Mouse (Mus musculus) forebrain, embryonic 14.5 days (tissue): ENCODE measurements around the gene Ugdh. TPM values are rescaled to one million over a fixed set of nuclear protein-coding genes. Genes with fewer than 3 reads are reported as not detected.

ENCODE experiments used
- ATAC-seq: fragments of 200-750 bp; cut with Nextera tagmentation; 2 replicates; pipeline ENCODE4 v1.8.0; 2017; ENCODE audit warnings: mild to moderate bottlenecking, moderate library complexity
- DNase-seq: peaks from one replicate; pipeline ENCODE4 v3.0.0-alpha.2; 2015; ENCODE audit warnings: low spot score
- H3K27ac ChIP-seq: fragments of 300-500 bp; sonication (generic); 2 replicates; pipeline ENCODE4 v1.5.1; 2014; ENCODE audit warnings: low read depth, mild to moderate bottlenecking, control low read depth, low read length, moderate library complexity
- H3K27me3 ChIP-seq: fragments of 300-500 bp; sonication (generic); replicated peaks from 2 replicates; pipeline ENCODE4 v1.6.1; 2014; ENCODE audit warnings: low read length, control low read depth, mixed read lengths; ENCODE audit not compliant: control insufficient read depth, insufficient read depth
- H3K36me3 ChIP-seq: fragments of 300-500 bp; sonication (generic); 2 replicates; pipeline ENCODE4 v1.6.1; 2014; ENCODE audit warnings: low read length, control low read depth; ENCODE audit not compliant: control insufficient read depth, insufficient read depth
- H3K4me1 ChIP-seq: fragments of 300-500 bp; sonication (generic); 2 replicates; pipeline ENCODE4 v1.6.1; 2014; ENCODE audit warnings: antibody characterized with exemption, low read length, control low read depth; ENCODE audit not compliant: control insufficient read depth, insufficient read depth
- H3K4me2 ChIP-seq: fragments of 300-500 bp; sonication (generic); 2 replicates; pipeline ENCODE4 v1.6.1; 2014; ENCODE audit warnings: mild to moderate bottlenecking, control low read depth, low read length
- H3K4me3 ChIP-seq: fragments of 300-500 bp; sonication (generic); 2 replicates; pipeline ENCODE4 v1.5.1; 2014; ENCODE audit warnings: low read depth, low read length, control low read depth
- H3K9ac ChIP-seq: fragments of 300-500 bp; sonication (generic); 2 replicates; pipeline ENCODE4 v1.6.1; 2014; ENCODE audit warnings: mild to moderate bottlenecking, low read length, control low read depth, moderate library complexity
- H3K9me3 ChIP-seq: fragments of 300-500 bp; sonication (generic); replicated peaks from 2 replicates; pipeline ENCODE4 v1.6.1; 2016; ENCODE audit warnings: low read length, control low read depth, mixed read lengths; ENCODE audit not compliant: control insufficient read depth
- WGBS: fragments of 180-500 bp; shearing (Covaris S2); extraction: QIAGEN DNeasy Blood & Tissue Kit; methylation state at CpG from one replicate; pipeline ENCODE4 v1.1.7; 2014; 5-methylcytosine and 5-hydroxymethylcytosine counted together
- polyA plus RNA-seq: library from polyadenylated mRNA; unstranded; fragments of >200 nt; fragmentation: Nextera tagmentation; extraction: Ambion mirVana; gene quantifications from 2 replicates; pipeline ENCODE4 v1.2.1, GENCODE M21; 2014

The Ugdh gene
- polyA plus RNA-seq, 1 experiment from 2014 or later: 51.1 TPM

DNA sequence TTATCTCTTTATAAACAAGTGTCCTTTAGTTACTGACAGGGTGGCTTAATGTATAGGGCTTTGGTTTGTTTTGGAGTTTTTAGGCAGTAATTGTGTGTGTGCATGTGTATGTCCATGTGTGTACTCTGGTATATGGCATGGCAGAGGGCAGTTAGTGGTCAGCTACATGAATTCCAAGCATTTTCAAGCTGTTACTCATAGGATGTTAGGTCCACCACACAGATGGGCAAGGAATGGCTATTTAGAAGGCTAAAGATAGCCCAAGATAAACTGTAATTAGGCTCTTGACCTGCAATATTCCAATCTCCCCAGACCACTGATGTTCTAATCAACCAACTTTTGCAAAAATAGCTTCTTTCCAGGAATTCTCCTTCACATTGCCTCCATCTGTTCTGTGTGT, 2.3 kb upstream of the Ugdh start:
- H3K36me3 ChIP-seq: no peaks in the 10 kb centered on the region
- no peak overlapping the region for H3K4me3 ChIP-seq
- H3K9ac ChIP-seq: no peak overlapping the region
- no peak overlapping the region for H3K4me2 ChIP-seq
- no peak for DNase-seq
- no peaks in the 10 kb centered on the region for H3K27me3 ChIP-seq
- H3K4me1 ChIP-seq: peaks cover 4% of the 10 kb centered on the region
- no peak for ATAC-seq
- no peak overlapping the region for H3K27ac ChIP-seq
- no peaks in the 10 kb centered on the region for H3K9me3 ChIP-seq

DNA sequence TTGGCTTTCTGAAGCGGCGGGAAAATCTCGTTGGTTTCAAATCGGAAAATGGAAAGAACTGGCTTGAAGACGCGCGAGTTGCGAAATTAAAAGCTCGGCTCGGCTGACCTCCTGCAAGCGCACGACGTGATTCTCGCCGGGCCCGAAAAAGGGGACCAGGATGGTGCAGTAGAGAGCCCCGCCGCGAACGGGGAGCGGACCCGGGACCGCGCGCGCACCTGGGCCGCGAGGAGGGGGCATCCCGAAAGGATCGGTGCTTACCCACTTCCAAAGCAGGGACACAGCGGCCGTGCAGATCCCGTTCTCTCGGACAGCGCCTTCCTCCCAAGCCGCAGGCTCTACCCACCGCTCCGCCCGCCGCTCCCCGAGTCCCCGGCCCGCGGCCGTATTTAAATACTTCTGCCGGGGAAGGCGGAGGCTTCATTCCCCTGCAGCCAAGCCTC, 365 bp downstream of the Ugdh start:
- H3K27ac ChIP-seq: peak overlapping the region; percentile 70
- peak overlapping the region; percentile 63 for H3K4me2 ChIP-seq
- ATAC-seq: no peak; the same call in 1 of the 2 replicates
- H3K36me3 ChIP-seq: no peaks in the 10 kb centered on the region
- no peak for DNase-seq
- no peaks in the 10 kb centered on the region for H3K9me3 ChIP-seq
- under 1% methylated on average over 41 of the region's 47 CpGs for WGBS
- peak overlapping the region; percentile 72 for H3K4me3 ChIP-seq
- no peaks in the 10 kb centered on the region for H3K27me3 ChIP-seq
- peak overlapping the region; percentile 77 for H3K9ac ChIP-seq
- H3K4me1 ChIP-seq: peaks cover 4% of the 10 kb centered on the region

DNA sequence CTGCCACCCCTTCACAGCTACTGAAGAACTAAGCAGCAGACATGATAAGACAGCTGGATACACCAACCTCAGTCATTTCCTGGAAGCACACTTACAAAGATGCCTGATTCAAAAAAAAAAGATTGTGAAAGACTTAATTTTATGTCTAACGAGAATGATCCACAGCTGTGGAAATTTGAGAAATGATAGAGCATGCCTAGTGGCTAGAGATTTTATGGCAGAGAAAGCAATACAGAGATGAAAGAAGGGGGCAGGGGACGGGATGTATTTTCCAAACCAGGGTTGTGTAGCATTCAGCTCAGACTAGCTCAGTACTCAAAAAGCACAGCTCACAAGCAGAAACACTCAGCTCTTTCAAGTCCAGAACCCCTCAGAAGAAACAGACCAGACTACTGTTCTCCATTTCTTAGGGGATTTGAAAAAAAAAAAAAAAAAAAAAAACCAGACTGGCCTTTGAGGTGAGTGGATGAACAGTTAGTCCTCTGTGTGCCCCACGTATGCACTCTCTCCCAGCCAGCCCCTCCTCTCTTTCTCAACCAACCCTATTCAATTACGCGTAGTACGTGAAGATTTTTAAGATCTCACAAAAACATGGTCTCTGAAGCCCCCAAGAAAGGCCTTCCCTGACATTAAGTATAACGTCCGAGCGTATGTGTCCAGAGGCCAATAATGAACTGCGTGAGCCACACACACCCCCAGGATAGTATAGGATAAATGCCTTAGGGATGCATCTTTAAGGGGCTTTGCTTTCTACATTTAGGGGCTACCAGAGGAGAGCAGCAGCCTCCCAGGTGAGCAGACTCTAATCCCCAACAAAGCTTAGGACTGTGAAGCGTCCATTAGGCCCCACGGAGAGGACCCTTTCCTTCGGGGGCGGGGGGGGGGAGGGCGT, 1.0 kb downstream of the Ugdh start:
- ATAC-seq (peak; percentile 8; the same call in 1 of the 2 replicates), DNase-seq (peak; percentile 47)
- H3K36me3 ChIP-seq: no peaks in the 10 kb centered on the region
- H3K9ac ChIP-seq: peak overlapping the region; percentile 77
- peaks cover 4% of the 10 kb centered on the region for H3K4me1 ChIP-seq
- no peaks in the 10 kb centered on the region for H3K27me3 ChIP-seq
- peak overlapping the region; percentile 72 for H3K4me3 ChIP-seq
- H3K4me2 ChIP-seq: peak overlapping the region; percentile 63
- 3% methylated on average over 15 of the region's 15 CpGs for WGBS
- H3K27ac ChIP-seq: peak overlapping the region; percentile 70
- no peaks in the 10 kb centered on the region for H3K9me3 ChIP-seq

DNA sequence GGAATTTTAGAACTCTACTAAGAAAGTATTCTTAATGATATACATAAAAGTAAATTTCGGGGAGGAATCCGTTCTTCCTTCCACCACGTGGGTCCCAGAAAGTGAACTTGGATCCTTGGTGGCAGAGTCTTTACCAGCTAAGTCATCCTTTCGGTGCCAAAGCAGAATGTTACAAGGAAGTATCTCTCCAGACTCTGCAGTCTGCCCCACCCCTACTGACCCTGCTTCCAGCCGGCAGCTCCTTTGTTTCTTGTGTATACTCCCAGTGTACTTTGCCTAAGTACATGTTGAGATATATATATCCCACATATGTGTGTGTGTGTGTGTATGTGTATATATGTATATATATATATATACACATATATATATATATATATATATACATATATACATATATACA, 6.3 kb downstream of the Ugdh start:
- no peak for ATAC-seq
- Histone ChIP-seq H3K36me3 (peaks cover 28% of the 10 kb centered on the region), H3K4me3 (no peak overlapping the region), H3K4me2 (no peak overlapping the region), H3K4me1 (peaks cover 4% of the 10 kb centered on the region), H3K27ac (no peak overlapping the region), H3K9ac (no peak overlapping the region), H3K9me3 (no peaks in the 10 kb centered on the region), H3K27me3 (no peaks in the 10 kb centered on the region)
- 94% methylated on average over 5 of the region's 5 CpGs for WGBS
- no peak for DNase-seq

DNA sequence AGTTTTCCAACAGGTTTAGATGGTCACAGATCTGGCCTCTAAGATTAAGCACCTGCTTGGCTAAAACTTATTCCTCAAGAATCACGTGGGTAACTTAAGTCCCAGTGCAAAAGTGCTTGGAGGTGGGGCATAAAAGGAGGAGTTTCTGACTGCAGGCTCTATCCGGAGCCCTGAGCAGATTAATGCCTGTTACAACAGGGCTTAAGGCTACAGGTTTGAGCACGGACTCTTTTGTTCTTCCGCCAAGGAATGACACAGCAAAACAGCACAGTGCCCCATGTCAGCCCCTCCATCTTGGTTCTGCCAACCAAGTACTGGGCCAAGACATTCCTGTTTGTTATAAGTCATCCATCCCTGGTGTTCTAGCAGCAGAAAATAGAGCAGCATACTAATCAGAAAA, 7.4 kb downstream of the Ugdh start:
- no peak for DNase-seq
- Histone ChIP-seq H3K9me3 (no peaks in the 10 kb centered on the region), H3K9ac (no peak overlapping the region), H3K4me2 (no peak overlapping the region), H3K27ac (no peak overlapping the region), H3K36me3 (peaks cover 38% of the 10 kb centered on the region), H3K4me3 (no peak overlapping the region), H3K4me1 (no peaks in the 10 kb centered on the region), H3K27me3 (no peaks in the 10 kb centered on the region)
- no peak for ATAC-seq
- 27% methylated on average over 4 of the region's 4 CpGs for whole genome bisulfite sequencing

DNA sequence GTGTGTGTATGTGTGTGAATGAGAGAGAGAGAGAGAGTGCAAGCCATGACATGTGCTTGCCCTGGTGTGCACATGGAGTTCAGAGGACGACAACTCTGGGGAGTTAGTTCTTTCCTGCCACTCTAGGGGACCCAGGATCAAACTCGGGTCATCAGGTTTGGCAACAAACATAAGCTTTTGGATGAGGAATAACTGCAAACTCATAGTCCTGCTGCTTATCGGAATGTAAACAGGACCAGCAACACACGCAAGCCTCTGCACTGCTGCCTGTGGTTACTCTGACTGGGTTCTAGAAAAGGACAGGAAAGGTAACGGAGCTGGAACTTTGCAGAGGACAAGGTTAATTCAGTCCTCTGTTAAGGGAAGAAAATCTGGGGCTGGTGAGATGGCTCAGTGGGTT, 10.5 kb downstream of the Ugdh start:
- no peak overlapping the region for H3K4me2 ChIP-seq
- no peak overlapping the region for H3K4me3 ChIP-seq
- peaks cover 68% of the 10 kb centered on the region for H3K36me3 ChIP-seq
- ATAC-seq (no peak), DNase-seq (no peak)
- no peaks in the 10 kb centered on the region for H3K9me3 ChIP-seq
- no peaks in the 10 kb centered on the region for H3K27me3 ChIP-seq
- H3K27ac ChIP-seq: no peak overlapping the region
- WGBS: 91% methylated on average over 5 of the region's 5 CpGs
- H3K9ac ChIP-seq: no peak overlapping the region
- no peaks in the 10 kb centered on the region for H3K4me1 ChIP-seq

DNA sequence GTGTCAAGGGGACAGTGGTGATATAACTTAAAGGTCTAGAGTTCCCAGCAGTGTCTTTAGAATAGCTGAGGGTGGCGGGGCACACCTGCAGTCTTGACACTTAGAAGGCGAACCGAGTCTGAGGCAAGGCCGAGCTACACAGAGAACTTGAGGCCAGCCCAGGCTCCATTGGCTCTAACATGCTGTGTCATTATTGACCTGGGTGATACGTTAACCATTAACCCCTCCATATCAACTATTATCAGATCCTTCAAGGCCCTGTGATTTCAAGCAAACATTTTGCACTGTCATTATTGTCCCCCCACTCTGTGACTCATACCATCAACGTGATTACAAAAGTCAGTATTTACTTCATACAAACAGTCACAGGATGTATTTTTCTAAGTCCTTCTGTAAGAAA, 11.5 kb downstream of the Ugdh start:
- ATAC-seq (no peak), DNase-seq (no peak)
- Histone ChIP-seq H3K27me3 (no peaks in the 10 kb centered on the region), H3K4me2 (no peak overlapping the region), H3K27ac (no peak overlapping the region), H3K4me1 (no peaks in the 10 kb centered on the region), H3K36me3 (peaks cover 75% of the 10 kb centered on the region), H3K4me3 (no peak overlapping the region), H3K9me3 (no peaks in the 10 kb centered on the region), H3K9ac (no peak overlapping the region)
- 90% methylated on average over 6 of the region's 6 CpGs for WGBS

DNA sequence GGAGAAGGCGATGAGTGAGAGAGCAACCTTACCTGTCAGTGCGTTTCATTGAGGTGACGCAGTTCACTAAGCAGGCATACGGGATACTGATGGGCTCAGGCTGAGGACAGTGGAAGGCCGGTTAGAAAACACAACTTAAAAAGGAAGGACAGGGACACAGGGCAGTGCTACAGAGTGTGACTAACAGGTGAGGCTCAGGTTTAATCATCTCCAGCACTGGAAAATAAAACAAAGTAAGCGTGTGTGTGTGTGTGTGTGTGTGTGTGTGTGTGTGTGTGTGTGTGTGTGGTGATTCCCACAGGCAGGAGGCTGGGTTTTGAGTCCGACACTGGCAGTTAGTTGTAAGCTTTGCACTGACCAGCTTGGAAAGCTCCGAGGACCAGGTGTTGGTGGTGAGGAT, 12.9 kb downstream of the Ugdh start:
- DNase-seq: no peak
- no peak overlapping the region for H3K27ac ChIP-seq
- no peaks in the 10 kb centered on the region for H3K27me3 ChIP-seq
- no peak overlapping the region for H3K4me2 ChIP-seq
- H3K9me3 ChIP-seq: no peaks in the 10 kb centered on the region
- no peaks in the 10 kb centered on the region for H3K4me1 ChIP-seq
- peaks cover 80% of the 10 kb centered on the region for H3K36me3 ChIP-seq
- WGBS: 94% methylated on average over 8 of the region's 8 CpGs
- no peak for ATAC-seq
- no peak overlapping the region for H3K9ac ChIP-seq
- H3K4me3 ChIP-seq: no peak overlapping the region

DNA sequence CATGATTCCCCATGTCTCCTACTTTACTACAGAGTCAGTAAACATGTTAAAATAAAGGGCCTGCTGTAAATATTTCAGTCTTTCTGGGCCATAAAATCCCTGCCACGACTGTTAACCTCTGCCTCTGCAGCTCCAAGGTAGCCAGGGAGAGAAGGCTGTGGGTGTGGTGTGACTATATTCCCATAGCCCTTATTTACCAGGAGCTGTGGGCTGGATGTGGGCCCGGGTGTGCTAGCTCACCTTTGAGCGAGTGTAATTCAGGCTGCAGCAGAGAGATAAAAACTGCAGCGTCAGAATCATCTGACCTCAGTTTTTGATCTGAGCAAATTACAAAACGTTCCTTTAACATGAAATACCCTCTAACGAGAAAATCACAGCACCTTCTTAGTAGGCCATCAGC, 14.9 kb downstream of the Ugdh start:
- 71% methylated on average over 6 of the region's 6 CpGs for WGBS

More for the DNA sequence above, 14.9 kb downstream of the Ugdh start:
- H3K4me1 ChIP-seq: no peaks in the 10 kb centered on the region
- no peak overlapping the region for H3K27ac ChIP-seq
- no peaks in the 10 kb centered on the region for H3K27me3 ChIP-seq
- peaks cover 78% of the 10 kb centered on the region for H3K36me3 ChIP-seq
- ATAC-seq (no peak), DNase-seq (no peak)
- H3K4me3 ChIP-seq: no peak overlapping the region
- H3K9ac ChIP-seq: no peak overlapping the region
- H3K4me2 ChIP-seq: no peak overlapping the region
- no peaks in the 10 kb centered on the region for H3K9me3 ChIP-seq
